Mouse (Mus musculus): ENCODE data around the gene Hsp90aa1. TPM values are rescaled to one million over a fixed set of nuclear protein-coding genes. Genes with fewer than 3 reads are reported as not detected.
"Not testable (repeated sequence)": the region's sequence is repeated elsewhere in the genome, so short reads cannot be mapped to it uniquely, and the experiment has no call there.

The Hsp90aa1 gene
- polyA plus RNA-seq, 1 experiment = 808 TPM

GRCm38 (mm10) chr12:110696975-110697400 is 5.5 kb downstream of the Hsp90aa1 start:
- Histone ChIP-seq H3K4me1 (ENCODE audit: control insufficient read depth, insufficient read depth, low read length) (peaks cover 4% of the 10 kb centered on the region), H3K4me3 (replicated peaks; ENCODE audit: control insufficient read depth, low read depth, low read length) (peak overlapping the region; percentile 80), H3K27ac (ENCODE audit: control insufficient read depth, insufficient read depth, low read depth, low read length, poor library complexity) (peak overlapping the region; percentile 78)
- WGBS = 38% methylated on average over 9 of the region's 9 CpGs
- TF ChIP-seq POLR2A (IDR thresholded peaks at IDR 0.05; ENCODE audit: borderline replicate concordance, control insufficient read depth, low read depth, low read length) (no peak), CTCF (IDR thresholded peaks at IDR 0.05; ENCODE audit: control insufficient read depth, insufficient read depth, low read length) (no peak)

DNA sequence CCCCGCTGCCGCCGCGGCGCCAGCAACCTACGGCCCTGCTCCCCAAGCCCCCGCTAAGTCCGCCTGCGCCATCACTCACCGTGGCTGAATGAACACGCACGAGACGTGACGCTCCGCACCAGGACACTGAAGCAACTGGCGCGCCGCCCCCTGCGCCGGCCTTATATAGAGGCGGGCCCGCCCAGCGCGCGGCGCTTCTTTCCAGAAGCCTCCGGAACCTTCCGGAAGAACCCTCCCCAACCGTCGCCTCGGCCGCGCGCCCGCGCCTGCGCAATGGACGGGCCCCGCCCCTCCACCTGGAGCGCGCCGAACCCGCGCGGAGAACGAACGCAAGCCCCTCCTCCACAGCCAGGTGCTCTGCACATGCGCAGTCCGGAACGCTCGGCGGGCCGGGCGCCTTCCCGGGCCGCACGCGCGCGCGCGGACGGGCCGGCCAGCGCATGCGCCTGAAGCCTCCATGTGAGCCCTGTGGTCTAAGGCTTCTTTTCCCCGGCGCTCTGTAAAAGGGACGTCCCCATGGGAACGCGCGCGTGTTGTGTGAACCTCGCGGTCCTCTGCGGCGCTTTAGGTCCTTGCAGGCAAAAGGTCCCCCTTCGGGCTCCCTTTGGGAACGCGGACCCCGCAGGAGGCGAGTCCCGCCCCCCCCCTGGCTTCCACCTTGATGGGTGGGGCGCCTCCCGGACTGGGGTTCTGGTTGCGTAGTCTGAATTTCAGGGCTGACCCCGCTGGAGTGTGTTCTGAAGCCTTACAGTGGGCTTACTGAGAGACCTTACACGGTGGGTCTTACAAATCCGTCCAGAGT is 6.2 kb downstream of the Hsp90aa1 start:
- TF ChIP-seq POLR2A (IDR thresholded peaks at IDR 0.05; ENCODE audit: borderline replicate concordance, control insufficient read depth, low read depth, low read length) = peak; percentile 100
- no peak for TF ChIP-seq CTCF (IDR thresholded peaks at IDR 0.05; ENCODE audit: control insufficient read depth, insufficient read depth, low read length)
- peaks cover 4% of the 10 kb centered on the region for H3K4me1 ChIP-seq (ENCODE audit: control insufficient read depth, insufficient read depth, low read length)
- peak overlapping the region; percentile 86 for H3K4me3 ChIP-seq (replicated peaks; ENCODE audit: control insufficient read depth, low read depth, low read length)
- H3K27ac ChIP-seq (ENCODE audit: control insufficient read depth, insufficient read depth, low read depth, low read length, poor library complexity) = peak overlapping the region; percentile 93
- WGBS = under 1% methylated on average over 89 of the region's 89 CpGs

GRCm38 (mm10) chr12:110695676-110696171 is 6.8 kb downstream of the Hsp90aa1 start:
- H3K27ac ChIP-seq (ENCODE audit: control insufficient read depth, insufficient read depth, low read depth, low read length, poor library complexity) = peak overlapping the region; percentile 93
- peaks cover 4% of the 10 kb centered on the region for H3K4me1 ChIP-seq (ENCODE audit: control insufficient read depth, insufficient read depth, low read length)
- peak overlapping the region; percentile 86 for H3K4me3 ChIP-seq (replicated peaks; ENCODE audit: control insufficient read depth, low read depth, low read length)
- TF ChIP-seq POLR2A (IDR thresholded peaks at IDR 0.05; ENCODE audit: borderline replicate concordance, control insufficient read depth, low read depth, low read length) (no peak), CTCF (IDR thresholded peaks at IDR 0.05; ENCODE audit: control insufficient read depth, insufficient read depth, low read length) (no peak)
- under 1% methylated on average over 54 of the region's 55 CpGs for WGBS

GRCm38 (mm10) chr12:110693378-110693777 is 9.2 kb downstream of the Hsp90aa1 start:
- H3K4me3 ChIP-seq (replicated peaks; ENCODE audit: control insufficient read depth, low read depth, low read length); H3K4me1 ChIP-seq (ENCODE audit: control insufficient read depth, insufficient read depth, low read length); H3K27ac ChIP-seq (ENCODE audit: control insufficient read depth, insufficient read depth, low read depth, low read length, poor library complexity): not testable (repeated sequence)
- 84% methylated on average over 5 of the region's 5 CpGs for WGBS

GRCm38 (mm10) chr12:110689919-110690643 is 12.4 kb downstream of the Hsp90aa1 start:
- Histone ChIP-seq H3K4me3 (replicated peaks; ENCODE audit: control insufficient read depth, low read depth, low read length) (no peak overlapping the region), H3K27ac (ENCODE audit: control insufficient read depth, insufficient read depth, low read depth, low read length, poor library complexity) (no peak overlapping the region), H3K4me1 (ENCODE audit: control insufficient read depth, insufficient read depth, low read length) (no peaks in the 10 kb centered on the region; the same call in 1 of the 2 replicates)
- TF ChIP-seq POLR2A (IDR thresholded peaks at IDR 0.05; ENCODE audit: borderline replicate concordance, control insufficient read depth, low read depth, low read length) (no peak), CTCF (IDR thresholded peaks at IDR 0.05; ENCODE audit: control insufficient read depth, insufficient read depth, low read length) (no peak)
- 89% methylated on average over 6 of the region's 6 CpGs for WGBS

DNA sequence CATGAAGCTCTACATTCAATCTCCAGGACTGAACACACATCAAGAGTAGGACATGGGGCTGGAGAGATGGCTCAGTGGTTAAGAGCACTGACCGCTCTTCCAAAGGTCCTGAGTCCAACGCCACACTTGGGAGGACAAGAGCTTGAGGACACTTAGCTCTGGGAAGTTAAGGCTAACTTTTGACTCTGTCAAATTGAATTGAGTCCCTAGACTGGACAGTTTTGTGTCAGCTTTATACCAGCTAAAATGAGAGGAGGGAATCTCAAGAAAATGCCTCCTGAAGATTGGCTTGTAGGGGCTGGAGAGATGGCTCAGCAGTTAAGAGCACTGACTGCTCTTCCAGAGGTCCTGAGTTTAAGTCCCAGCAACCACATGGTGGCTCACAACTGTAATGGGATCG is 13.6 kb downstream of the Hsp90aa1 start:
- not testable (repeated sequence) for H3K4me1 ChIP-seq (ENCODE audit: control insufficient read depth, insufficient read depth, low read length); H3K4me3 ChIP-seq (replicated peaks; ENCODE audit: control insufficient read depth, low read depth, low read length); H3K27ac ChIP-seq (ENCODE audit: control insufficient read depth, insufficient read depth, low read depth, low read length, poor library complexity)
- WGBS = 83% methylated on average over 3 of the region's 3 CpGs

DNA sequence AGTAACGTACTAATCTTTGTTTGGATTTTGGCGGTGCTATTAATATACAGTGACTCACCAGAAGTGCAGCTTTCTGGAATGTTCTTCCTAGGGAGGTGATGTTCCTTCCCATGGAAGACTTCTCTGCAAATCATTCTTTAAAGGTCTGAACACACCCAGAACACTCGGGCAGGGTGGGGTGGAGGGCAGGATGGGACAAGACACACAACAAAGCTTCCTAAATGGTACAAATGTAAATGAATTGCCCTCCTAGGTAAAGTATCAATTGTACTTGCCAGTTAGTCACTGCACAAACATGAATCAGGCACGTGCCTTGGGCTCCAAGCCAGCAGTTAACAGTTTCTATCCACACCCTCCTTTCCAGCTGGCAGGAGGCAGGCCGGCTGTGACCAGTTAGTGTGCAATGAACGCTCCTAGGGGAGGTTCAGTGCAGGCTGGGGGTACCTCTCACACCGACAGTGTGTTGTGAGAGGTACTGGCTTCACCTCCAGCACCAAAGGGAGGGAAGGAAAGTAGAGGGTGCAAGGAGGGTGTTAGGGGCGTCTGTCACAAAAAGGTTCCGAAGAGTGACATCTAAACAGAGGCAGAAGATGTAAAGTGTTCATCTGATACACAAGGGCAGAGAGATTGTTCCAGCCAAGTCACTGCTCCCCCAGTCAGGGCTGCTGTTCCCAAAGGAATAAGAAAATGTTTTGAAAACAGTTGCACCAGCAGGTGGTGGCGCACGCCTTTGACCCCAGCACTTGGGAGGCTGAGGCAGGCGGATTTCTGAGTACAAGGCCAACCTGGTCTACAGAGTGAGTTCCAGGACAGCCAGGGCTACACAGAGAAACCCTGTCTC is 14.4 kb downstream of the Hsp90aa1 start:
- 75% methylated on average over 12 of the region's 12 CpGs for WGBS
- H3K4me3 ChIP-seq (replicated peaks; ENCODE audit: control insufficient read depth, low read depth, low read length) = no peak overlapping the region
- no peaks in the 10 kb centered on the region; the same call in 1 of the 2 replicates for H3K4me1 ChIP-seq (ENCODE audit: control insufficient read depth, insufficient read depth, low read length)
- TF ChIP-seq POLR2A (IDR thresholded peaks at IDR 0.05; ENCODE audit: borderline replicate concordance, control insufficient read depth, low read depth, low read length) (no peak), CTCF (IDR thresholded peaks at IDR 0.05; ENCODE audit: control insufficient read depth, insufficient read depth, low read length) (no peak)
- H3K27ac ChIP-seq (ENCODE audit: control insufficient read depth, insufficient read depth, low read depth, low read length, poor library complexity) = no peak overlapping the region

DNA sequence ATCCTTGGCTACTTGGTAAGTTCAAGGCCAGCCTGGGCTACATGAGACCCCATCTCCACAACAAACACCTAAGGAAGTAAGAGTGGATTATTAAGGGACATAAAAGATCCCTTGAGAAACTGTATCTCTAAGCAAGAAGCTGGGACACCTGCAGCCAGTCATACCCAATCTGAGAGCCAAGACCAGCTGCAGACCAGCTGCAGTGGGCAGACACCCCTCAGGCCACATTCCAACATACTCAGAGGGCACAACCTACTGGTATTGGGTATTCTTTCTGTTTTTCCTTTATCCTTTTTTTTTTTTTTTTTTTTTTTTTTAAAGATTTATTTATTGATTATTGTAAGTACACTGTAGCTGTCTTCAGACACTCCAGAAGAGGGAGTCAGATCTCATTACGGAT is 18.9 kb downstream of the Hsp90aa1 start:
- WGBS = 100% methylated on average over 1 of the region's 1 CpGs
- H3K4me3 ChIP-seq (replicated peaks; ENCODE audit: control insufficient read depth, low read depth, low read length) = no peak overlapping the region
- no peak for TF ChIP-seq CTCF (IDR thresholded peaks at IDR 0.05; ENCODE audit: control insufficient read depth, insufficient read depth, low read length)
- TF ChIP-seq POLR2A (IDR thresholded peaks at IDR 0.05; ENCODE audit: borderline replicate concordance, control insufficient read depth, low read depth, low read length) = no peak
- H3K4me1 ChIP-seq (ENCODE audit: control insufficient read depth, insufficient read depth, low read length) = no peaks in the 10 kb centered on the region; the same call in 1 of the 2 replicates
- H3K27ac ChIP-seq (ENCODE audit: control insufficient read depth, insufficient read depth, low read depth, low read length, poor library complexity) = no peak overlapping the region

Measured in bone marrow, adult 2 months (tissue).